Mouse (Mus musculus) G1E (cell line): ENCODE measurements at regions not wholly inside any gene's neighbourhood (a gene's known extent, or its start where the extent isn't known, plus 50 kb on each side); places are given as distances from the start of the nearest gene placed in this dataset.
"Not testable (repeated sequence)": the region's sequence is repeated elsewhere in the genome, so short reads cannot be mapped to it uniquely, and the experiment has no call there.

ENCODE experiments used
- CTCF ChIP-seq: IDR thresholded peaks from 2 replicates; pipeline ENCODE4 v1.5.1; 2012; ENCODE audit warnings: low read depth, low read length, inconsistent platforms, mixed read lengths
- GATA1 ChIP-seq: IDR thresholded peaks from 2 replicates; pipeline ENCODE4 v1.6.1; 2012; ENCODE audit warnings: borderline replicate concordance, low read length, inconsistent platforms, mixed read lengths
- POLR2AphosphoS5 ChIP-seq: IDR thresholded peaks from 2 replicates; pipeline ENCODE4 v1.6.1; 2012; ENCODE audit warnings: low read depth, low read length, inconsistent platforms; ENCODE audit not compliant: insufficient replicate concordance
- TAL1 ChIP-seq: conservative IDR thresholded peaks from 2 replicates; pipeline ENCODE4 v1.6.1; 2012; ENCODE audit warnings: low read depth, low read length, inconsistent platforms, mixed read lengths

DNA sequence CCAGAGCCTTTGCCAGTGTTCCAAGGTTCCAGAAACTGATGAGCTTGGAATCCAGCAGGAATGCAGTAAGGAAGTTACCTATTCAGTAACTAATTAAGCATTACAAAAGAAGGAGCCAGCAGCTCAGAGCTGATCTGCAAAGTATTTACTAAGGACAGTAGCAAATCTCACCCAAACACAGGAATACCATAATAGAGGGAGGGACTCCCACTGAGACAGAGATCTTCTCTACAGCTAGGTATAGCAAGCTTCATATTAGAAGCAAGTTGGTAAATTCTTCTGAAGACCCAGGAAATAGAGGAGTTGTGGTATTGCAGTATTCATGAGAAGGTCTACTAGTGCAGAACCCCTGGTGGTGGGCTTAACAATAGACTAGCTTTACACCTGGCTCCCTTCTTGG lies 593.9 kb upstream of the Adam24 start:
- not testable (repeated sequence) for TF ChIP-seq CTCF, GATA1, POLR2AphosphoS5, TAL1
